Mouse (Mus musculus): ENCODE measurements around the gene St6galnac3. TPM values are rescaled to one million over a fixed set of nuclear protein-coding genes. Genes with fewer than 3 reads are reported as not detected.

The St6galnac3 gene
- polyA plus RNA-seq, 1 experiment from 2014 or later = 38.3 TPM

- Histone ChIP-seq H3K9ac (replicated peaks) (no peak overlapping the region), H3K4me1 (replicated peaks) (peaks cover 20% of the 10 kb centered on the region), H3K27ac (no peak overlapping the region), H3K4me3 (replicated peaks) (no peak overlapping the region), H3K4me2 (no peak overlapping the region), H3K9me3 (no peaks in the 10 kb centered on the region), H3K27me3 (no peaks in the 10 kb centered on the region), H3K36me3 (no peaks in the 10 kb centered on the region)
- 88% methylated on average over 4 of the region's 4 CpGs for whole genome bisulfite sequencing
- no peak for ATAC-seq (ENCODE audit: insufficient number of reproducible peaks, insufficient read depth, low FRiP score, low TSS enrichment, low read depth)
Observed at GRCm38 (mm10) chr3:153241134-153241533, 483.8 kb downstream of the St6galnac3 start.

- Histone ChIP-seq H3K36me3 (no peaks in the 10 kb centered on the region), H3K4me1 (replicated peaks) (peaks cover 19% of the 10 kb centered on the region), H3K9me3 (no peaks in the 10 kb centered on the region), H3K9ac (replicated peaks) (no peak overlapping the region), H3K27ac (no peak overlapping the region), H3K4me3 (replicated peaks) (no peak overlapping the region), H3K27me3 (no peaks in the 10 kb centered on the region), H3K4me2 (no peak overlapping the region)
- no peak for ATAC-seq (ENCODE audit: insufficient number of reproducible peaks, insufficient read depth, low FRiP score, low TSS enrichment, low read depth)
- WGBS = 17% methylated on average over 4 of the region's 4 CpGs
Observed at GRCm38 (mm10) chr3:153240366-153240765, 484.6 kb downstream of the St6galnac3 start.

GRCm38 (mm10) chr3:153238381-153238780 lies 486.6 kb downstream of the St6galnac3 start:
- WGBS = 93% methylated on average over 10 of the region's 10 CpGs
- Histone ChIP-seq H3K27ac (no peak overlapping the region), H3K27me3 (no peaks in the 10 kb centered on the region), H3K36me3 (no peaks in the 10 kb centered on the region), H3K4me2 (no peak overlapping the region), H3K4me3 (replicated peaks) (no peak overlapping the region), H3K9me3 (no peaks in the 10 kb centered on the region), H3K4me1 (replicated peaks) (peaks cover 19% of the 10 kb centered on the region), H3K9ac (replicated peaks) (no peak overlapping the region)
- ATAC-seq (ENCODE audit: insufficient number of reproducible peaks, insufficient read depth, low FRiP score, low TSS enrichment, low read depth) = no peak

GRCm38 (mm10) chr3:153236262-153236661 lies 488.7 kb downstream of the St6galnac3 start:
- Histone ChIP-seq H3K9me3 (no peaks in the 10 kb centered on the region), H3K36me3 (no peaks in the 10 kb centered on the region), H3K4me2 (no peak overlapping the region), H3K27ac (no peak overlapping the region), H3K4me1 (replicated peaks) (peaks cover 12% of the 10 kb centered on the region), H3K9ac (replicated peaks) (no peak overlapping the region), H3K4me3 (replicated peaks) (no peak overlapping the region), H3K27me3 (no peaks in the 10 kb centered on the region)
- no peak for ATAC-seq (ENCODE audit: insufficient number of reproducible peaks, insufficient read depth, low FRiP score, low TSS enrichment, low read depth)
- 91% methylated on average over 9 of the region's 9 CpGs for WGBS

- H3K4me2 ChIP-seq = no peak overlapping the region
- no peak for ATAC-seq (ENCODE audit: insufficient number of reproducible peaks, insufficient read depth, low FRiP score, low TSS enrichment, low read depth)
- no peak overlapping the region for H3K9ac ChIP-seq (replicated peaks)
- no peak overlapping the region for H3K27ac ChIP-seq
- H3K4me1 ChIP-seq (replicated peaks) = no peaks in the 10 kb centered on the region
- no peak overlapping the region for H3K4me3 ChIP-seq (replicated peaks)
- H3K9me3 ChIP-seq = no peaks in the 10 kb centered on the region
- WGBS = 81% methylated on average over 10 of the region's 10 CpGs
- H3K36me3 ChIP-seq = no peaks in the 10 kb centered on the region
- H3K27me3 ChIP-seq = no peaks in the 10 kb centered on the region
Observed at GRCm38 (mm10) chr3:153222611-153223402, 502.2 kb downstream of the St6galnac3 start.

GRCm38 (mm10) chr3:153219391-153219790 lies 505.6 kb downstream of the St6galnac3 start:
- no peak overlapping the region for H3K9ac ChIP-seq (replicated peaks)
- no peak overlapping the region for H3K27ac ChIP-seq
- no peak overlapping the region for H3K4me2 ChIP-seq
- no peaks in the 10 kb centered on the region for H3K36me3 ChIP-seq
- H3K27me3 ChIP-seq = no peaks in the 10 kb centered on the region
- no peak overlapping the region for H3K4me3 ChIP-seq (replicated peaks)
- 94% methylated on average over 2 of the region's 2 CpGs for WGBS
- ATAC-seq (ENCODE audit: insufficient number of reproducible peaks, insufficient read depth, low FRiP score, low TSS enrichment, low read depth) = no peak
- peaks cover 8% of the 10 kb centered on the region for H3K9me3 ChIP-seq
- no peaks in the 10 kb centered on the region for H3K4me1 ChIP-seq (replicated peaks)

GRCm38 (mm10) chr3:153208186-153208585 lies 516.8 kb downstream of the St6galnac3 start:
- H3K27ac ChIP-seq = no peak overlapping the region
- no peaks in the 10 kb centered on the region for H3K27me3 ChIP-seq
- no peak overlapping the region for H3K4me3 ChIP-seq (replicated peaks)
- no peaks in the 10 kb centered on the region for H3K9me3 ChIP-seq
- no peak overlapping the region for H3K9ac ChIP-seq (replicated peaks)
- ATAC-seq (ENCODE audit: insufficient number of reproducible peaks, insufficient read depth, low FRiP score, low TSS enrichment, low read depth) = no peak
- H3K4me2 ChIP-seq = no peak overlapping the region
- no peaks in the 10 kb centered on the region for H3K36me3 ChIP-seq
- H3K4me1 ChIP-seq (replicated peaks) = no peaks in the 10 kb centered on the region
- WGBS = 84% methylated on average over 2 of the region's 2 CpGs

GRCm38 (mm10) chr3:153204046-153204445 lies 520.9 kb downstream of the St6galnac3 start:
- Histone ChIP-seq H3K4me2 (no peak overlapping the region), H3K36me3 (no peaks in the 10 kb centered on the region), H3K4me1 (replicated peaks) (no peaks in the 10 kb centered on the region), H3K9ac (replicated peaks) (no peak overlapping the region), H3K4me3 (replicated peaks) (no peak overlapping the region), H3K27ac (no peak overlapping the region), H3K9me3 (no peaks in the 10 kb centered on the region), H3K27me3 (no peaks in the 10 kb centered on the region)
- 91% methylated on average over 5 of the region's 5 CpGs for WGBS
- no peak for ATAC-seq (ENCODE audit: insufficient number of reproducible peaks, insufficient read depth, low FRiP score, low TSS enrichment, low read depth)

GRCm38 (mm10) chr3:153201835-153202234 lies 523.1 kb downstream of the St6galnac3 start:
- no peak for ATAC-seq (ENCODE audit: insufficient number of reproducible peaks, insufficient read depth, low FRiP score, low TSS enrichment, low read depth)
- WGBS = 89% methylated on average over 10 of the region's 10 CpGs

GRCm38 (mm10) chr3:153200801-153201200 lies 524.2 kb downstream of the St6galnac3 start:
- no peaks in the 10 kb centered on the region for H3K4me1 ChIP-seq (replicated peaks)
- H3K9ac ChIP-seq (replicated peaks) = no peak overlapping the region
- no peaks in the 10 kb centered on the region for H3K27me3 ChIP-seq
- H3K27ac ChIP-seq = no peak overlapping the region
- ATAC-seq (ENCODE audit: insufficient number of reproducible peaks, insufficient read depth, low FRiP score, low TSS enrichment, low read depth) = no peak
- no peak overlapping the region for H3K4me3 ChIP-seq (replicated peaks)
- 92% methylated on average over 12 of the region's 12 CpGs for WGBS
- H3K9me3 ChIP-seq = no peaks in the 10 kb centered on the region
- H3K4me2 ChIP-seq = no peak overlapping the region
- no peaks in the 10 kb centered on the region for H3K36me3 ChIP-seq

More at GRCm38 (mm10) chr3:153201835-153202234, 523.1 kb downstream of the St6galnac3 start:
- H3K4me1 ChIP-seq (replicated peaks) = no peaks in the 10 kb centered on the region
- no peak overlapping the region for H3K27ac ChIP-seq
- H3K4me2 ChIP-seq = no peak overlapping the region
- no peaks in the 10 kb centered on the region for H3K27me3 ChIP-seq
- H3K4me3 ChIP-seq (replicated peaks) = no peak overlapping the region
- H3K9ac ChIP-seq (replicated peaks) = no peak overlapping the region
- no peaks in the 10 kb centered on the region for H3K36me3 ChIP-seq
- no peaks in the 10 kb centered on the region for H3K9me3 ChIP-seq

- 85% methylated on average over 11 of the region's 11 CpGs for WGBS
Observed at GRCm38 (mm10) chr3:153200076-153200475, 524.9 kb downstream of the St6galnac3 start.

GRCm38 (mm10) chr3:153199251-153199650 lies 525.7 kb downstream of the St6galnac3 start:
- 86% methylated on average over 8 of the region's 8 CpGs for WGBS
- no peak for ATAC-seq (ENCODE audit: insufficient number of reproducible peaks, insufficient read depth, low FRiP score, low TSS enrichment, low read depth)
- no peaks in the 10 kb centered on the region for H3K27me3 ChIP-seq
- no peaks in the 10 kb centered on the region for H3K9me3 ChIP-seq
- H3K9ac ChIP-seq (replicated peaks) = no peak overlapping the region
- H3K4me1 ChIP-seq (replicated peaks) = no peaks in the 10 kb centered on the region
- H3K4me2 ChIP-seq = no peak overlapping the region
- no peaks in the 10 kb centered on the region for H3K36me3 ChIP-seq
- no peak overlapping the region for H3K27ac ChIP-seq
- no peak overlapping the region for H3K4me3 ChIP-seq (replicated peaks)

More at GRCm38 (mm10) chr3:153200076-153200475, 524.9 kb downstream of the St6galnac3 start:
- Histone ChIP-seq H3K4me3 (replicated peaks) (no peak overlapping the region), H3K9ac (replicated peaks) (no peak overlapping the region), H3K4me1 (replicated peaks) (no peaks in the 10 kb centered on the region), H3K36me3 (no peaks in the 10 kb centered on the region), H3K4me2 (no peak overlapping the region), H3K9me3 (no peaks in the 10 kb centered on the region), H3K27ac (no peak overlapping the region), H3K27me3 (no peaks in the 10 kb centered on the region)
- no peak for ATAC-seq (ENCODE audit: insufficient number of reproducible peaks, insufficient read depth, low FRiP score, low TSS enrichment, low read depth)

All from limb, embryonic 12.5 days (tissue).